Mouse (Mus musculus) embryonic facial prominence, embryonic 12.5 days (tissue): ENCODE data around the gene Neurl1b. TPM values are rescaled to one million over a fixed set of nuclear protein-coding genes. Genes with fewer than 3 reads are reported as not detected.

Source experiments
- ATAC-seq: fragments of 200-750 bp; cut with Nextera tagmentation; 2 replicates; pipeline ENCODE4 v1.8.0; 2017; ENCODE audit not compliant: insufficient number of reproducible peaks, insufficient read depth, low FRiP score, low TSS enrichment
- H3K27ac ChIP-seq: fragments of 300-500 bp; sonication (generic); 2 replicates; pipeline ENCODE4 v1.5.1; 2016; ENCODE audit warnings: mild to moderate bottlenecking
- H3K27me3 ChIP-seq: fragments of 300-500 bp; sonication (generic); 2 replicates; pipeline ENCODE4 v1.6.1; 2016; ENCODE audit warnings: mild to moderate bottlenecking, moderate library complexity
- H3K36me3 ChIP-seq: fragments of 300-500 bp; sonication (generic); 2 replicates; pipeline ENCODE4 v1.6.1; 2016; ENCODE audit warnings: mild to moderate bottlenecking
- H3K4me1 ChIP-seq: fragments of 300-500 bp; sonication (generic); 2 replicates; pipeline ENCODE4 v1.6.1; 2016
- H3K4me2 ChIP-seq: fragments of 300-500 bp; sonication (generic); replicated peaks from 2 replicates; pipeline ENCODE4 v1.6.1; 2016; ENCODE audit warnings: mild to moderate bottlenecking, moderate library complexity
- H3K4me3 ChIP-seq: fragments of 300-500 bp; sonication (generic); 2 replicates; pipeline ENCODE4 v1.5.1; 2016; ENCODE audit warnings: mild to moderate bottlenecking
- H3K9ac ChIP-seq: fragments of 300-500 bp; sonication (generic); 2 replicates; pipeline ENCODE4 v1.6.1; 2016; ENCODE audit warnings: mild to moderate bottlenecking, moderate library complexity
- H3K9me3 ChIP-seq: fragments of 300-500 bp; sonication (generic); 2 replicates; pipeline ENCODE4 v1.6.1; 2016; ENCODE audit warnings: mild to moderate bottlenecking, moderate library complexity
- WGBS: fragments of 180-500 bp; shearing (Covaris S2); methylation state at CpG from one replicate; pipeline ENCODE4 v1.1.7; 2016; 5-methylcytosine and 5-hydroxymethylcytosine counted together
- polyA plus RNA-seq: library from polyadenylated mRNA; unstranded; fragments of >200 nt; fragmentation: Nextera tagmentation; extraction: Ambion mirVana; gene quantifications from 2 replicates; pipeline ENCODE4 v1.2.1, GENCODE M21; 2016

The Neurl1b gene
- polyA plus RNA-seq, 1 experiment from 2014 or later, result 0.45 TPM

GRCm38 (mm10) chr17:26381613-26382012 is 33.0 kb upstream of the Neurl1b start:
- H3K9ac ChIP-seq, result no peak overlapping the region
- no peak overlapping the region for H3K4me3 ChIP-seq
- ATAC-seq, result no peak
- H3K9me3 ChIP-seq, result no peaks in the 10 kb centered on the region
- WGBS, result 33% methylated on average over 5 of the region's 5 CpGs
- H3K4me1 ChIP-seq, result peaks cover 20% of the 10 kb centered on the region
- no peak overlapping the region for H3K4me2 ChIP-seq
- H3K27me3 ChIP-seq, result no peaks in the 10 kb centered on the region
- peak overlapping the region; percentile 47; the same call in 1 of the 2 replicates for H3K27ac ChIP-seq
- no peaks in the 10 kb centered on the region for H3K36me3 ChIP-seq

GRCm38 (mm10) chr17:26382176-26382575 is 32.5 kb upstream of the Neurl1b start:
- no peak for ATAC-seq
- Histone ChIP-seq H3K4me3 (no peak overlapping the region), H3K27me3 (no peaks in the 10 kb centered on the region), H3K4me2 (no peak overlapping the region), H3K36me3 (no peaks in the 10 kb centered on the region), H3K4me1 (peaks cover 20% of the 10 kb centered on the region), H3K9ac (no peak overlapping the region), H3K27ac (no peak overlapping the region), H3K9me3 (no peaks in the 10 kb centered on the region)
- WGBS, result 68% methylated on average over 3 of the region's 3 CpGs

- WGBS, result 71% methylated on average over 5 of the region's 5 CpGs
- no peak overlapping the region for H3K9ac ChIP-seq
- H3K9me3 ChIP-seq, result no peaks in the 10 kb centered on the region
- peaks cover 20% of the 10 kb centered on the region for H3K4me1 ChIP-seq
- no peak overlapping the region for H3K4me3 ChIP-seq
- H3K36me3 ChIP-seq, result no peaks in the 10 kb centered on the region
- H3K27ac ChIP-seq, result no peak overlapping the region
- H3K27me3 ChIP-seq, result no peaks in the 10 kb centered on the region
- no peak overlapping the region for H3K4me2 ChIP-seq
- ATAC-seq, result no peak
These were observed 31.9 kb upstream of the Neurl1b start for GRCm38 (mm10) chr17:26382687-26383086.

- Histone ChIP-seq H3K9ac (no peak overlapping the region), H3K27ac (no peak overlapping the region), H3K4me3 (no peak overlapping the region), H3K4me1 (peaks cover 20% of the 10 kb centered on the region), H3K36me3 (no peaks in the 10 kb centered on the region), H3K9me3 (no peaks in the 10 kb centered on the region), H3K4me2 (no peak overlapping the region), H3K27me3 (no peaks in the 10 kb centered on the region)
- 92% methylated on average over 3 of the region's 3 CpGs for WGBS
- ATAC-seq, result no peak
These were observed 30.5 kb upstream of the Neurl1b start for GRCm38 (mm10) chr17:26384111-26384510.

- ATAC-seq, result no peak
- H3K9ac ChIP-seq, result no peak overlapping the region
- peaks cover 14% of the 10 kb centered on the region for H3K4me1 ChIP-seq
- H3K27ac ChIP-seq, result no peak overlapping the region
- no peak overlapping the region for H3K4me2 ChIP-seq
- WGBS, result 83% methylated on average over 11 of the region's 11 CpGs
- H3K9me3 ChIP-seq, result no peaks in the 10 kb centered on the region
- H3K27me3 ChIP-seq, result no peaks in the 10 kb centered on the region
- no peak overlapping the region for H3K4me3 ChIP-seq
- H3K36me3 ChIP-seq, result no peaks in the 10 kb centered on the region
These were observed 29.1 kb upstream of the Neurl1b start for GRCm38 (mm10) chr17:26385252-26386130.

- Histone ChIP-seq H3K9ac (no peak overlapping the region), H3K27ac (no peak overlapping the region), H3K36me3 (no peaks in the 10 kb centered on the region), H3K4me2 (no peak overlapping the region), H3K4me1 (peaks cover 8% of the 10 kb centered on the region), H3K27me3 (no peaks in the 10 kb centered on the region), H3K4me3 (no peak overlapping the region), H3K9me3 (no peaks in the 10 kb centered on the region)
- 89% methylated on average over 3 of the region's 3 CpGs for WGBS
- ATAC-seq, result no peak
These were observed 28.5 kb upstream of the Neurl1b start for GRCm38 (mm10) chr17:26386131-26386481.

GRCm38 (mm10) chr17:26388106-26388505 is 26.5 kb upstream of the Neurl1b start:
- H3K27ac ChIP-seq, result no peak overlapping the region
- no peak overlapping the region for H3K4me2 ChIP-seq
- H3K9me3 ChIP-seq, result 0 out of 2 replicates have a peak, but pooled peaks cover under 1% of the 10 kb centered on the region
- H3K36me3 ChIP-seq, result no peaks in the 10 kb centered on the region
- no peaks in the 10 kb centered on the region for H3K4me1 ChIP-seq
- H3K27me3 ChIP-seq, result no peaks in the 10 kb centered on the region
- H3K4me3 ChIP-seq, result no peak overlapping the region
- ATAC-seq, result no peak
- no peak overlapping the region for H3K9ac ChIP-seq
- 60% methylated on average over 3 of the region's 3 CpGs for WGBS

GRCm38 (mm10) chr17:26389241-26389640 is 25.4 kb upstream of the Neurl1b start:
- 86% methylated on average over 9 of the region's 9 CpGs for WGBS
- no peak for ATAC-seq
- H3K9ac ChIP-seq, result no peak overlapping the region
- H3K27ac ChIP-seq, result no peak overlapping the region
- 0 out of 2 replicates have a peak, but pooled peaks cover 8% of the 10 kb centered on the region for H3K9me3 ChIP-seq
- H3K4me3 ChIP-seq, result no peak overlapping the region
- no peaks in the 10 kb centered on the region for H3K36me3 ChIP-seq
- H3K27me3 ChIP-seq, result no peaks in the 10 kb centered on the region
- H3K4me2 ChIP-seq, result no peak overlapping the region
- no peaks in the 10 kb centered on the region for H3K4me1 ChIP-seq

GRCm38 (mm10) chr17:26390666-26391065 is 24.0 kb upstream of the Neurl1b start:
- no peak overlapping the region for H3K9ac ChIP-seq
- 72% methylated on average over 5 of the region's 5 CpGs for WGBS
- no peaks in the 10 kb centered on the region for H3K36me3 ChIP-seq
- H3K27me3 ChIP-seq, result no peaks in the 10 kb centered on the region
- ATAC-seq, result no peak
- no peak overlapping the region for H3K4me2 ChIP-seq
- H3K9me3 ChIP-seq, result 0 out of 2 replicates have a peak, but pooled peaks cover 8% of the 10 kb centered on the region
- no peaks in the 10 kb centered on the region for H3K4me1 ChIP-seq
- no peak overlapping the region for H3K27ac ChIP-seq
- no peak overlapping the region for H3K4me3 ChIP-seq

GRCm38 (mm10) chr17:26392355-26392754 is 22.3 kb upstream of the Neurl1b start:
- Histone ChIP-seq H3K4me2 (no peak overlapping the region), H3K4me1 (no peaks in the 10 kb centered on the region), H3K27me3 (no peaks in the 10 kb centered on the region; the same call in 1 of the 2 replicates), H3K9me3 (0 out of 2 replicates have a peak, but pooled peaks cover 8% of the 10 kb centered on the region), H3K9ac (no peak overlapping the region), H3K36me3 (no peaks in the 10 kb centered on the region), H3K4me3 (no peak overlapping the region), H3K27ac (no peak overlapping the region)
- 82% methylated on average over 7 of the region's 7 CpGs for WGBS
- ATAC-seq, result no peak

GRCm38 (mm10) chr17:26396765-26397164 is 17.9 kb upstream of the Neurl1b start:
- ATAC-seq, result no peak
- WGBS, result 88% methylated on average over 3 of the region's 3 CpGs
- 0 out of 2 replicates have a peak, but pooled peaks cover 8% of the 10 kb centered on the region for H3K9me3 ChIP-seq
- no peaks in the 10 kb centered on the region for H3K36me3 ChIP-seq
- H3K4me2 ChIP-seq, result no peak overlapping the region
- 0 out of 2 replicates have a peak overlapping the region, but pooled peaks have one; percentile 10 for H3K9ac ChIP-seq
- no peaks in the 10 kb centered on the region for H3K4me1 ChIP-seq
- no peaks in the 10 kb centered on the region; the same call in 1 of the 2 replicates for H3K27me3 ChIP-seq
- no peak overlapping the region for H3K27ac ChIP-seq
- no peak overlapping the region for H3K4me3 ChIP-seq

- no peak for ATAC-seq
- no peaks in the 10 kb centered on the region for H3K36me3 ChIP-seq
These were observed 17.3 kb upstream of the Neurl1b start for GRCm38 (mm10) chr17:26397339-26397738.

More at GRCm38 (mm10) chr17:26397339-26397738, 17.3 kb upstream of the Neurl1b start:
- no peaks in the 10 kb centered on the region; the same call in 1 of the 2 replicates for H3K27me3 ChIP-seq
- no peak overlapping the region for H3K4me3 ChIP-seq
- no peaks in the 10 kb centered on the region for H3K4me1 ChIP-seq
- 38% methylated on average over 6 of the region's 6 CpGs for WGBS
- no peak overlapping the region for H3K27ac ChIP-seq
- no peak overlapping the region for H3K4me2 ChIP-seq
- H3K9ac ChIP-seq, result 0 out of 2 replicates have a peak overlapping the region, but pooled peaks have one; percentile 10
- 0 out of 2 replicates have a peak, but pooled peaks cover 8% of the 10 kb centered on the region for H3K9me3 ChIP-seq
